ENCODE assay signal across 19 mouse cellular contexts in genomic region chr16:45257567-45257966, GRCm38 (mm10). TPM values are rescaled to one million over a fixed set of nuclear protein-coding genes. Genes with fewer than 3 reads are reported as not detected.
A peak's percentile ranks its signal among the peaks of the same experiment; 100 is the strongest.
DNase-seq lines count a peak whose midpoint lies in the region; ATAC-seq and TF ChIP-seq lines count a peak whose summit lies in the region.
"Had no signal": no experiment of that assay in that cellular context is flagged by ENCODE, and none has a peak within 500 bp of the region (broad histone marks: within the 10 kb centered on the region; RNA-seq: fewer than 3 reads in every experiment).

No protein-coding gene starts in this region.

- peak overlapping the region; percentile 83 for H3K27ac ChIP-seq in heart, adult 2 months
- no peak overlapping the region for H3K27ac ChIP-seq in embryonic facial prominence, embryonic 15.5 days (replicated peaks)
- peak overlapping the region; percentile 53; the same call in 1 of the 2 replicates for H3K27ac ChIP-seq in small intestine, adult 2 months (ENCODE audit: insufficient read depth, low read depth, low read length)
- H3K27ac ChIP-seq in hindbrain, postnatal 0 days = no peak overlapping the region
- H3K27ac ChIP-seq: forebrain, embryonic 15.5 days; hindbrain, embryonic 12.5 days; kidney, embryonic 15.5 days; limb, embryonic 12.5 days; macrophage; stomach, postnatal 0 days had no signal

- H3K9ac ChIP-seq in heart, adult 2 months (ENCODE audit: low read depth, low read length) = no peak overlapping the region; the same call in 1 of the 2 replicates
- no peak overlapping the region for H3K9ac ChIP-seq in embryonic facial prominence, embryonic 15.5 days
- no peak overlapping the region for H3K9ac ChIP-seq in hindbrain, postnatal 0 days (replicated peaks; ENCODE audit: low read length)
- H3K9ac ChIP-seq: forebrain, embryonic 15.5 days; hindbrain, embryonic 12.5 days; kidney, embryonic 15.5 days; limb, embryonic 12.5 days had no signal

- intact Hi-C loops in heart, adult 2 months (cut with DNase I) = loop anchor here (2.0 to 5.0 kb wide), 3 partner anchors 60 to 90 kb away; no protein-coding TSS in a partner anchor

- no peaks in the 10 kb centered on the region for H3K79me2 ChIP-seq in heart, adult 2 months (replicated peaks; ENCODE audit: control insufficient read depth, insufficient read depth, low read length)

- 93% methylated on average over 1 of the region's 1 CpGs for WGBS in heart, adult 2 months
- 71% methylated on average over 1 of the region's 1 CpGs for WGBS in embryonic facial prominence, embryonic 15.5 days
- WGBS in small intestine, adult 2 months = 82% methylated on average over 1 of the region's 1 CpGs
- WGBS in hindbrain, postnatal 0 days = 88% methylated on average over 1 of the region's 1 CpGs

- no peaks in the 10 kb centered on the region for H3K9me3 ChIP-seq in embryonic facial prominence, embryonic 15.5 days (replicated peaks)
- no peaks in the 10 kb centered on the region for H3K9me3 ChIP-seq in hindbrain, postnatal 0 days (ENCODE audit: low read length)
- H3K9me3 ChIP-seq: forebrain, embryonic 15.5 days; hindbrain, embryonic 12.5 days; kidney, embryonic 15.5 days; limb, embryonic 12.5 days had no signal

- H3K36me3 ChIP-seq in heart, adult 2 months (ENCODE audit: control insufficient read depth, insufficient read depth, low read length) = peaks cover 9% of the 10 kb centered on the region
- no peaks in the 10 kb centered on the region for H3K36me3 ChIP-seq in embryonic facial prominence, embryonic 15.5 days
- H3K36me3 ChIP-seq in small intestine, adult 2 months (ENCODE audit: control insufficient read depth, insufficient read depth, low read length) = no peaks in the 10 kb centered on the region
- H3K36me3 ChIP-seq in hindbrain, postnatal 0 days (ENCODE audit: insufficient read depth, low read length) = no peaks in the 10 kb centered on the region
- H3K36me3 ChIP-seq: forebrain, embryonic 15.5 days; hindbrain, embryonic 12.5 days; kidney, embryonic 15.5 days; limb, embryonic 12.5 days had no signal

- TF ChIP-seq POLR2A in heart, adult 2 months (IDR thresholded peaks at IDR 0.05; ENCODE audit: insufficient read depth, low read depth, low read length) = no peak
- TF ChIP-seq POLR2A in small intestine, adult 2 months (IDR thresholded peaks at IDR 0.05; ENCODE audit: low read depth, low read length) = no peak

- TF ChIP-seq EP300 in heart, adult 2 months (IDR thresholded peaks at IDR 0.05; ENCODE audit: insufficient read depth, low read depth, low read length) = no peak

- TF ChIP-seq CTCF in heart, adult 2 months (IDR thresholded peaks at IDR 0.05) = no peak
- TF ChIP-seq CTCF in small intestine, adult 2 months (IDR thresholded peaks at IDR 0.05; ENCODE audit: extremely low read depth, insufficient read length, insufficient replicate concordance, low read depth, low read length) = no peak
- no peak for TF ChIP-seq CTCF in hindbrain, postnatal 0 days (IDR thresholded peaks at IDR 0.05; ENCODE audit: low read depth)

- no peaks in the 10 kb centered on the region for H3K27me3 ChIP-seq in heart, adult 2 months (ENCODE audit: control insufficient read depth, insufficient read depth, low read length)
- H3K27me3 ChIP-seq in embryonic facial prominence, embryonic 15.5 days = no peaks in the 10 kb centered on the region
- H3K27me3 ChIP-seq in small intestine, adult 2 months (ENCODE audit: control insufficient read depth, insufficient read depth, low read length) = no peaks in the 10 kb centered on the region
- H3K27me3 ChIP-seq in hindbrain, postnatal 0 days (ENCODE audit: insufficient read depth, low read length) = no peaks in the 10 kb centered on the region
- H3K27me3 ChIP-seq: forebrain, embryonic 15.5 days; hindbrain, embryonic 12.5 days; kidney, embryonic 15.5 days; limb, embryonic 12.5 days had no signal

- peak; percentile 54 for ATAC-seq in embryonic facial prominence, embryonic 15.5 days (ENCODE audit: insufficient number of reproducible peaks, low FRiP score, low TSS enrichment, low read depth)
- ATAC-seq in hindbrain, postnatal 0 days = no peak
- ATAC-seq: forebrain, embryonic 15.5 days had no signal

- H3K4me3 ChIP-seq in heart, adult 2 months = no peak overlapping the region
- H3K4me3 ChIP-seq in embryonic facial prominence, embryonic 15.5 days (replicated peaks) = no peak overlapping the region
- no peak overlapping the region for H3K4me3 ChIP-seq in small intestine, adult 2 months (ENCODE audit: low read depth, low read length)
- no peak overlapping the region for H3K4me3 ChIP-seq in hindbrain, postnatal 0 days (ENCODE audit: low read length)
- H3K4me3 ChIP-seq: forebrain, embryonic 15.5 days; hindbrain, embryonic 12.5 days; kidney, embryonic 15.5 days; limb, embryonic 12.5 days had no signal

- no peak for DNase-seq in heart, adult 2 months
- DNase-seq in heart, adult 8-10 months (ENCODE audit: low spot score) = no peak
- peak; percentile 38 for DNase-seq in lung, postnatal 36 days
- DNase-seq in lung, postnatal 4 days = no peak
- no peak for DNase-seq in thymus, postnatal 36 days
- no peak for DNase-seq in hindbrain, postnatal 0 days (ENCODE audit: low spot score)
- DNase-seq: adrenal gland, postnatal 14 days; cerebellum, adult 8-10 months; midbrain, embryonic 14.5 days; retina, postnatal 1 day; thymus, postnatal 4 days had no signal

- H3K4me2 ChIP-seq in embryonic facial prominence, embryonic 15.5 days (replicated peaks) = no peak overlapping the region
- no peak overlapping the region for H3K4me2 ChIP-seq in hindbrain, postnatal 0 days (ENCODE audit: low read depth, low read length)
- H3K4me2 ChIP-seq: forebrain, embryonic 15.5 days; hindbrain, embryonic 12.5 days; kidney, embryonic 15.5 days; limb, embryonic 12.5 days had no signal

- peaks cover 7% of the 10 kb centered on the region for H3K4me1 ChIP-seq in heart, adult 2 months (ENCODE audit: control insufficient read depth, insufficient read depth, low read length)
- H3K4me1 ChIP-seq in embryonic facial prominence, embryonic 15.5 days = no peaks in the 10 kb centered on the region
- H3K4me1 ChIP-seq in small intestine, adult 2 months (ENCODE audit: control insufficient read depth, insufficient read depth, insufficient read length, low read length) = no peaks in the 10 kb centered on the region
- H3K4me1 ChIP-seq in hindbrain, postnatal 0 days (ENCODE audit: insufficient read depth, low read length) = no peaks in the 10 kb centered on the region
- H3K4me1 ChIP-seq: forebrain, embryonic 15.5 days; hindbrain, embryonic 12.5 days; kidney, embryonic 15.5 days; limb, embryonic 12.5 days had no signal

RNA-seq across cellular contexts. Expression of gene Btla, which starts 33.5 kb away (rescaled TPM):
- under 1 TPM; 0.44 to 0.86 TPM for total RNA-seq in heart, adult 2 months (2021)
- 0.67 and 0.74 TPM in 2 replicates for polyA plus RNA-seq in heart, adult 2 months (2012; rRNA removed)
- total RNA-seq in heart, adult 8-10 months (2022) = under 1 TPM; 0.37 to 0.43 (median 0.39) TPM
- polyA plus RNA-seq in embryonic facial prominence, embryonic 15.5 days (2015; fragmentation: Nextera tagmentation; extraction: Ambion mirVana) = 0.64 and 0.83 TPM in 2 replicates
- polyA plus RNA-seq in small intestine, adult 2 months (2012; rRNA removed) = 0.34 and 0.86 TPM in 2 replicates
- total RNA-seq in hindbrain, postnatal 0 days (2014; rRNA removed) = 0.16 TPM in 1 of 2 replicates, not detected in the other
- 0.21 TPM in 1 of 2 replicates, not detected in the other for polyA plus RNA-seq in hindbrain, postnatal 0 days (2015; fragmentation: Nextera tagmentation; extraction: Ambion mirVana)

Comparison
In these comparisons a context has a peak if more than half of its experiments do, and no peak if none do; other contexts are left out.
1. H3K27ac ChIP-seq: peak in heart, adult 2 months (single experiment) and small intestine, adult 2 months (single experiment); none in embryonic facial prominence, embryonic 15.5 days (single experiment) and hindbrain, postnatal 0 days (single experiment).